Mouse (Mus musculus): ENCODE data around the gene Zfp639.

The Zfp639 gene

DNA sequence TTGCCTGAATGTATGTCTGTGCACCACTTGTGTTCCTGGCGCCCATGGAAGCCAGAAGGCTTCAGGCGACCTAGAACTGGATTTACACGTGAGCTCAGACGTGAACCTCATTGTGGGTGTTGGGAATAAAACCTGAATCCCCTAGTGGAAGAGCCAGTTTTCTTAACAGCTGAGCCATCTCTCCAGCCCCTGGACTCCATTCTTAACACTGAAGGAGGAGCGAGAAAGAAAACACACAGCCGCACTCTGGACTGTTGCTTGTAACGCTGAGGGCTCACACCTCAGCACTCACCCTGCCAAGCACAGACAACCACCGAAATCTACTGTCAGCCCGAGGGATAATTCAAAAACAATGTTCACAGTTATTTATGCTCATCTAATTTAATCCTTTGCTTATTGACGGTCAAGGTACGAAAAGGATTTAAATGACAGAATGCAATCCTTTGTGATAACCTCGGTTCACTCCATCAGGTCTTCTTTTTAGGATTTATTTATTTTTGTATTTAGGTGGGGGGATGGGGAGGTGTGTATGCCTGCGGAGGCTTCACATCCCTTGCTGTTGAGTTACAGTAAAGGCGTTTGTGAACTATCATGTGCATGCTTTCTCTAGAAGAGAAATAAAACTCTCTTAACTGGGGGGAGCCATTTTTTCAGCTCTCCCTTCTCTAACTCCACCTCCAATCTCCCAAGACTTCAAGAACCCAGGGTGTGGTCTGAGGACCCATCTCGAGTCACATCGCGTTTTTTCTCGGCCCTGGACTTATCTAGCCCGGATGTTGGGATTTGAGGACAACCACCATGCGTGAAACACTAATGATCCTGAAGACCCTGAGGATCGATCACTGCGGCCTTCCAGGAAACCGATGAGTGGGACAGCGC lies at the start of gene Zfp639:
Gene Zfp639, plus strand, starts transcription at position 764 of the 879 bp plus-strand sequence.
- peak; percentile 36 for DNase-seq

DNA sequence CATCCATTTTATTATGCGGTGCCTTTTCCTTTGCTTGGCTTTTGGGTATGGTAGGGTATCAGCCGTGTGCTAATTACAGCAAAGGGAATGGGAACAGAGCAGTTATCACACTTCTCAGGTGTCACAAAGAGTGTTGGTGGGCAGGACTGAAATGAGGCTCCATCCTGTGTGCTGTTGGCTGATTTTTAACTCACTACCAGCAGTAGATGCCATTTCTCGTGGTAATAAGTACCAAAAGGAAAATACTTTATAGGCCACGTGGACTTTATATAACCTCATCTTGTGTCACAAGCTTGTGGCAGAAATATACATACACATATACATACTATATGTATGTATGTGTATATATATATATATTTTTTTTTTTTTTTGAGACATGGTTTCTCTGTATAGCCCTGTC lies 42.7 kb upstream of the Zfp639 start:
- no peak for DNase-seq

DNA sequence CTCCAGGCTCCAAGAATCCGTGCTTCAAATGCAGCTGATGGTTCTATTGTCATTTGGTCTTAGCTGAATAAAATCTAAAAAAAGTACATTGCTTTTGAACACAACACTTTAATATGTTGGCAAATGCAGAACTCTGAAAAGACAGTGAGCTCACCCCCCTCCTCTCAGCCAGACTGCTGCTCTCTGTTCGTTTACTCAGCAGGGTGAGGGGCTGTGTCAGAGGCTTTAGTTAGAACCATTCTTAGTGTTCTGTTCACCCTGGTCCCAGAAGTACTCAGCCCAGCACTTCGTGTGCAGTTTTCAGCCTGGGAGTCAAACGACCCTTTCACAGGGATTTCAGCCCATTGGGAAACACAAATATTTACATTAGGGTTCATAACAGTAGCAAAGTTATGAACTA lies 41.6 kb upstream of the Zfp639 start:
- DNase-seq = no peak

DNA sequence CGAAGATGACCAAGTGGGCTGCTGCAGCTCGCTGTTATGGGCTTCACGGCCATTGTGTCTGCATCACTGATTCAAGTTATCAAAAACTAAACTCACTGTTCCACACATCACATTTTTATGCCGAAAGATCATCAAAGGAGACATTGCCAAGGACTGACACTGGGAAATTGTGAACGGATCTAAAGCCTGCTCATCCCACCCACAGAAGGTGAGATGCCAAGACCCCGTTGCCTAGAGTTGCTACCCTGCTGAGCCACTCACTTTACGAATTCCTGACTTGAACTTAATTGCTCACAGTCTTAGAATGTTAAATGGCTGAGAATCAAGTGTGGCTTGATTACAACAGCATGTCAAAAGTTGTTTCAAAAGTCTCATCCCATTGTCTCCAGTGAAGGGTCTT lies 39.6 kb upstream of the Zfp639 start:
- DNase-seq = no peak

DNA sequence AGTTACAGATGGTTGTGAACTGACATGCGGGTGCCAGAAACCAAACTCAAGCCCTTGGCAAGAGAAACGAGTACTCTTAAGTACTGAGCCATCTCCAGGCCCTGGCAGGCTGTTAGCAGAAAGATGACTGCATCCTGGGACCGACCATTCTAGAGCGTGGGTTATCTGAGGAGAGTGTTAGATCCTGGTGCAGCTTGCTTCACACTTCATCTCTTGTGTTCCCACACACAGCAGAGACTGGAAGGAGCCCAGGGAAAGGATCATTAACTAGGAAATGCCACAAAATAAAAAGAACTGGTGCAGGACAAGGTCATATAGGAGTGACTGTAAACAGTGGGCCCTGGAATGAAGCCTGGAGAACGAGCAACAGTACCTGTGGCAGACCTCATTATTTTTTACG lies 39.0 kb upstream of the Zfp639 start:
- no peak for DNase-seq

DNA sequence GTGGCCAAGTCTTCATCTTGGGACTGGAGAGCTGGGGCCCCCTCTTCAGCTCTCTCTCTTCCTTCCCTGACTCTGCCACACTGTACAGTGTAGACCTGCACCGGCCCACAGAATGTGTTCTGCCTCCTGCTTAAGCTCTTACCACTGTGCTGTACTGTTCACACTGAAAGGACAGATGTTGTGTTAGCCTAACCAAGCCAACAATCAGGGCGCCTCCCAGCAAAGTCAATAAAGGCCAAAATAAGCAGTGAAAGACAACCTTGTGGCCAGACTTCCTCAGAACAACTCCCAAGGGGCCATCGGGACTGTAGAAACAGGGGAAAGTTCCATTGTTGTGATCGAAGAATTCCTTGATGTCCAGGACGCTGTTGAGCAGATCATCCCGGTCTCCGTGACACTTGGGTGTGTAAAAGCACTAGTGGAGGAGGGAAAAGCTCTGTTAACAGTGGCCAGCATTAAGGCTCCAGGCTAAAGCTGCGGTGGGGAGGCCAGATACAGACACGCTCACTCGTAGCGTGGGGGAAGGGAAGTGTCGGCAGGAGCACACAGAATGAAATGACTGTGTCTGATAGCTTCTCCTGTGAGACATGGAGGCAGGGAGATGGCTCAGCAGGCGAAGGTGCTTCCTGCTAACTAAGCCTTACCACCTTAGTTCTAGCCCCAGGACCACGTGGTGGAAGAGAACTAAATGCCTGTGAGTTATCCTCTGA lies 37.7 kb upstream of the Zfp639 start:
- no peak for DNase-seq

DNA sequence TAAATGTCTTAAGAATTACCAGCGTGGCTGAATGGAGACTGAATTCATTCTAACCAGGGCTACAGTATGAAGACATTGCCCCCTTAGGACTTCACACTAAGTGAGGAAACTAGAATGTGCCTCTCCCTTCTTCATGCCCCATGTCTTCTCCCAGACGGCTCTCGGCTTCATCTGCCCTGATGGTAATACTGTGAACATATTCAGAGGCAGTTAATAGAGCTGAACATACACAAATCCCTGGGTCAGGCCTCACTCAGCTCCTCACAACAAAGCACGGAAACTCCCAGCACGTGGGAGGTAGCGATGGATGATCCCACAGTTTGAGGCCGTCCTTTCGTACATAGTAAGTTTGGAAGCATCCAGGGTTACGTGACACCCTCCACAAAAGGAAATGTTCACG lies 36.9 kb upstream of the Zfp639 start:
- DNase-seq = no peak

DNA sequence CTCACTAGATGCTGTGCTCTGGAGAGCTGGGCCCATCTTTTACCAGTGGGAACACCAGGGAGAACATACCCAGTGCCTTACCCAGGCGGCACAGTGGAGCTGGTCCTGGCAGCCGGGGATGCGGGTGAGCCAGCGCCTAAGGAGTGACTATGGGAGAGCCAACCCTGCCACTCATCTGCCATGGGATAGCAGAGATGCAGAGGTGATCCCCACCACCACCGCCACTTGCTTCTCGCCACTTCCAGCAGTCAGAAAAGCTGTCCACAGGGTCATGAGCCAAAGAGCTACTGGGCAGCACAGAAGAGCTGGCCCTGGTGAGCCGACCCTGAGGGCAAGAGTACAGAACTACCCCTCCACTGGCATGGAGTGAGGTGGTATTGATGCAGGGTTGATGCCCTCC lies 30.1 kb upstream of the Zfp639 start:
- DNase-seq = no peak

DNA sequence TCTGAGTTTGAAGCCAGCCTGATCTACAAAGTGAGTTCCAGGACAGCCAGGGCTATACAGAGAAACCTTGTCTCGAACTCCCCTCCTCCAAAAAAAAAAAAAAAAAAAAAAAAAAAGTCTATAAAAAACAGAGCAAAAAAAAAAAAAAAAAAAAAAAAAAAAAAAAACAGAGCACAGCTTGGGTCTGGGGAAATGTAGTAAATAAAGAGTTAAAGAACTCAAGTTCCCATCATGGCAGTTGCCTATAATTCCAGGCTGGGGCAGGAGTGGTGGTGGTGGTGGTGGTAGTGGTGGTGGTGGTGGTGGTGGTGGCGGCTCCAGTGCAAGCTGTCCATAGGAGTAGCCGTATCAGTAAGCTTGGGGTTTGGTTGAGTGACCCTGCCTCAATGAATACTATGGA lies 27.0 kb upstream of the Zfp639 start:
- no peak for DNase-seq

DNA sequence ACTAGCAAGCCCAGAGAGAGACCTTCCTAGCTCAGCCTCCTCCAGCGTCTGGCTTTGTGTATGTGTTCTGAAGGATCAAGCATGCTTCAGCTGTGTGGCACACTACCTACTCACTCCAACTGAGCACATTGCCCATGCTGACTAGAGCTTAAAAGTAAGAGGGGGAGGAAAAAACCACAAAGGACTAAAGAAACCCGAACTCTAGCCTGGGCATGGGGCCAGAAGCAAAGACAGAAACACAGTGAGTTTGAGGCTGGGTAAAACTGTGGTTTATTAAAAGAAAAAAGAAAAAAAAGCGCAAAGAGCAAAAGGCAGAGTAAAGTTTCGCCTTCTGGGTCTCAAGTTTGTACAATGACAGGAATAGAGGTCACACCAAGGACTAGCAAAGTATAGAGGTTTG lies 23.5 kb upstream of the Zfp639 start:
- DNase-seq = no peak

DNA sequence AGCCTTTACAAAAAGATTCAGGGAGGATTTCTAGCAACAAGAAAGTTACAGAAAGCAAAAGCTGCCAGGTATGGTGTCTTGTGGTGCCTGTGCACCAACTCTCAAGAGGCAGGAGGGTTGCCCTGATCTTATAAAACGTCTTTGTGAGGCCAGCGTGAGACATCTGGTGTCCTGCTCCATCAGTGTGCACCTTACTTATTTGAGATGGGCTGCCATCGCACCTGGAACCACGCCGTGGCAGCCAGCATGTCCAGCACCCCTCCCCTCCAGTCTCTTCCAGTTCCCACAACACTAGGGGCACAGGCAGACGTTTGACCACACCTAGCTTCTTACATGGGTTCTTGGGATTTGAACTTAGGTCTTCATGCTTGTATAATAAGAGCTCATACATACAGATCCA lies 21.9 kb upstream of the Zfp639 start:
- DNase-seq = no peak

DNA sequence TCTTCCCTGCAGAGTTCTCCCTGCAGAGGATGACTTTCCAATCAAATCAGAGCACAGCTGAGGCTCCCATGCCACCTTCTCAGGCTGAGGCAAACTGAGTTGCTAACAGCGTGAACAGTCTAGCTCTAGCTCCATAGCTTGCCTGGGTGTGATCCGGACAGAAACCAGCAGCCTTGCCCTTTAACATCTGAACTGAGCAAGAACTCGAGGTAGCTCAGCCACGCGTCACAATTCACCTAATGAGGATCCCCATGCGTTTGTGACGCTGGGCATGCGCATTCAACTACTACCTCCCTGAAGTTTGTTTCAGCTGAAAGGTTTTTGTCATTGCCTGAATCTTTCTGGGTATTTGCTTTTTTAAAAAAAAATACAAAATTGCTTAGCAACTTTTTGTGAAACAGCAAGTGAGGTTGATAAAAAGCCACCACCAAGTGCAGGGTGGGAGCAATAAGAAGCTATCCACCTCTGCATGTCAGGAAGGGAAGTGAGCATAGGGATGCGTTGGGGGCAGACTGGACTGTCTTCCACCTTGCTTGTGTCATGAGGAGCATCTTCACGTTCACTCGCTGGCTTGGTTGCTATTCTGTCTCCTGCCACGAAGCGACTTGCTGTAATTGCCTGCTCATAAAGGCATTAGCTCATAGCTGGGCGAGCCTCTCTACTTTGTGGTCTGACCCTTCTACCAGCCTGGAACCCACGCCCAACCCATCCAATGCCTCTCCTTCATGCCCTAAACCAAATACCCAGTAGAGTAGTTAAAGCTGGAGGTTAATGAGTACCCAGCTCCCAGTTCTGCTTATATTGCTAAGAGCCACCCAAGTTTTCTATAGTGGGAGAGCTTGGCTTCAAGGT lies 19.8 kb upstream of the Zfp639 start:
- DNase-seq = no peak

DNA sequence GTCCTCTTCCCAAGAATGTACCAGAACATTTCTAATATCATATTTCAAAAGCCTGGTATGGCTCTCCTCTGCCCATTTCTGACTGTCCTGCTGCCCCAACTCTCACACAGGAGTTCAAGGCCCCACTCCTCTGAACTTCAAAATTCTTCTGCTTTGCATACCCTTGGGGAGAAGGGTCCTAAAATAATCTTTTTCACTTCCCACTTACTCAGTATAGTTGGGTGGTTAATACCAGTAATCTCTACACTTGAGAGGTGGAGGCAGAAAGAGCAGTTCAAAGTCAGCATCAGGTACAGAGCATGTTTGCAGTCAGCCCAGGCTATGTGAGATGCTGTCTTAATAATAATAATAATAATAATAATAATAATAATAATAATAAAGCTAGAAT lies 19.1 kb upstream of the Zfp639 start:
- no peak for DNase-seq

DNA sequence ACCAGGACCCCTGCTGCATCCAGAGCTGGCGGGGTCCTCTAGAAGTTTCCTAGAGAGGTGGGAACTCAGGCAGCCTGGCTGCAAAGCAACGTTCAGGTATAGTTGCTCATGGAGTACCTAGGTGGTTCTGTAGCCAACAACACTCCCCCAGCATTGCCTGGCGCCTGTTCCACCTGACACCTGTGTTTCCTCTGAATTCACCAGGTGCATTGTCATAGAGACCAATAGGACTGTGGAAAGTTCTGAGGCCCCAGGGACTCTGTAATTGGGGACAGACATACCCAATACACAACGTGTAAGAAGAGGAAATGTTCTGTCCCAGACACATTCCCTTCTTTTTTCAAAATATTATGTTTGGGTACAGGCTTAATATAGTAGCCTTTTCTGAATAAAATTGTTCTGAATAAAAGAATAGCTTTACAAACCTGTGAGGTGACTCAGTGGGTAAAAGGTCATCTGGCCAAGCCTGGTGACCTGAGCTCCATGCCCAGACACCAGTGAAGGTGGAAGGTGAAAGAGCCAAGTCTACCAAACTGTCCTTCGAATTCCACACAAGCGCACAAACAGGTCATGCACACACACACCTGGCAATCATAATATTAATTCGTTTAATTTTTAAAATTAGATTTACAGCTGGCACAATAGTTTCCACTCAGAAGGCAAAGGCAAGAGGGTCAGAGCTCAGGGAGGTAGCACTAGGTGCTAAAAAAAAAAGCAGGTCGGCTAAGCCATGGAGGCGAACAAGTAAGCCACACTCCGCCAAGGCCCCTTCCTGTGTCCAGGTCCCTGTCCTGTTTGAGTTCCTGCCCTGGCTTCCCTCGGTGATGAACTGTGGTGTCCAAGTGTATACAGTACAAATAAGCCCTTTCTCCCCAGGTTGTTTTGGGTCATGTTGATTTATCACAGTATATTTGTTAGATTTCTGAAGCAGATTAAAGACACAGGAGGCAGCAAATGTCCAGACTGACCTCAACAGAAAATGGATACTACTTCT lies 17.7 kb upstream of the Zfp639 start, which contains the start of gene Kcnmb3:
Gene Kcnmb3, minus strand, starts transcription at position 135 of the 994 bp plus-strand sequence.
- no peak for DNase-seq

DNA sequence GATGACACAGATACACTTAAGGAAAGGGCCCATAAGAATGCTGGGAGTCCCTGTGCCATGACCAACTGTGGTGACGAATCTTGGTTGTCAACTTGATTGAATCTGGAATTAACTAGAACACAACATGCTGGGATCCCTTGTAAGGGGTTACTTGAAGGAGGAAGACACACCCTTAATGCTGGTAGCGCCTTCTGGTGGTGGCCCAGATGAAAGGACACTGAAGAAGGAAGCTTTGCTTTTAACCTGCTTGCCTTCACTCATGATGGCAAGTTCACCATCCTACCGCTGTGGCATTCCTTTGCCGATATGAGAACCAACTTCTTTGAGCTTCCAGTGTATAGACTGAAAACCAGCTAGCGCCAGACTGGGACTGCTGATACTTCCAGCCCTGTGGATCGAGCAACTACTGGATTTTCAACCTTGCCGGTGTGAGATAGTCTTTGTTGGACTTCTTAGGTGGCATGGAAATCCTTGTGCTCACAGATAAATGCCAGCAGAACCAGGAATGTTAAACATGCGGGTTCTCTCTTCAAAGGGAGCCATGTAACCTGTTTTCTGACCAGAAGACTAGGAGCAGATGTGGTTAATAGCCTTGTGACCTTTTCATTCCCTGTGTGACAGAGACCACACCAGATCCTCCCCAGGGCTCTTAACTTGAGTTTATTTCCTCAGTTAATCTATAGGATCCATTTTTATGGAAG lies 15.5 kb upstream of the Zfp639 start:
- DNase-seq = no peak

DNA sequence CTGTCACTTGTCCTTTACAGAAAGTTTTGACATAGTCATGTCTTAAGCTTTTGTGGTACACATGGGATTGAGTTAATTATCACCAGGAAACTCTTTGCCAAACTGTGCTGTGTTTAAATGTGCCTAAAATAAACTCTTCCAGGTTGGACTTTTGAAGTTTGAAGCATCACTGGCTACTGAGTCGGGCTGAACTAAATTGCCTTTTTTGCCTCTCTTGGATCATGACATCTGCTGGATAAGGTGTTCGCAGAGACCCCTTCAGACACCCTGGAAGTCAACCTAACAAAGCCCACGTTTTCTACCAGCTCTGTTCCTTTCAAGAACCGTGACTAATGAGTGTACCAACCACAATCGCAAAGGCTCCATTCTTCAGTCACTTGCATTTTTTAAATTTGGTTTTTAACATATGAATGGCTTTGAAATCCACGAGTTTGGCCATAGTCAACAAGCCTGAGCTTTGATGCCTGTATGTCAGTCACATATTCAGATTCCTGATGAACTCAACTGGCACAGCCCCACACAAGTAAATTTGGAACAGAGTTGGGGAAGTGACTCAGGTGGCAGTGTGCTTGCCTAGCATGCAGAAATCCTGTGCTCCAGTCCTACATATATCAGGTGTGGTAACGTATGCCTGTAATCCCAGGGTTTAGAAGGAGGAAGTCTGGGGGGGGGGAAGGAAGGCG lies 14.8 kb upstream of the Zfp639 start:
- DNase-seq = no peak

DNA sequence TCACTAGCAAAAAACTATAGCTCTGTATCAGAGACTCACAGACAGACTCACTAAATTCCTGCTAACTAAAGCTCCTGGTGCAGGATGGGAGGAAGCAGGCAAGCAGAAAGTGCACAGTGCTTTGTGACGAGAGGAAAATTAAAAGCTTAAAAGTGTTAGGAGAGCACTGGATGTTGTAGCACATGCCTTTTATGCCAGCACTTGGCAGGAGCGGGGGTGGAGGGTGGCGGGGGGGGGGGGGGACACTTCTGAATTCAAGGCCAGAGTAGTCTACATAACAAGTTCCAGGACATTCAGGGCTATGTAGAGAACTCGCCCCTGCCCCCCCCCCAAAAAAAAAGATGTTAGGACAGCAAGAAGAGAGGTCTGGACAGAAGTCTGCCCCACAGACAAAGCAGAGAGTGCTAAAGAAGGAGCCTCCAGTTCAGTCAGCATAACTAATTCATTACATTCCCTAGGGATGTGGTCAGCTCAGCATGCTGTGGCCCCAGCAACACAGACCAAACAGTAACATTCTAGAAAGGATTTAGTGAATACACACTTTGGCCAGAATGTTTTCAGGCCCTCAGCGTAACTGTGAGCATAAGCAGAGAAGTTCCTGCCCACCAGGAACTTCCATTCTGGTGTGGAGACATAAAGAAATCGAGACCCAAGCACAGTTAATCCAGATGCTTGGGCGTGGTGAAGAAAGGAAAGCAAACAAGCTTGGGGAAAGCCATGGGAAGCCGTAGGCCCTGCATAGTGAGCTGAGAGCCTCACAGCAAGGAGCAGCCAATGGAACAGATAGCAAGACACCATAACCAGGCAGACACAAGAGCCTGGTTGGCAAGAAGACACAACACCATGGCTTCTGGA lies 14.0 kb upstream of the Zfp639 start:
- DNase-seq = peak; percentile 36

DNA sequence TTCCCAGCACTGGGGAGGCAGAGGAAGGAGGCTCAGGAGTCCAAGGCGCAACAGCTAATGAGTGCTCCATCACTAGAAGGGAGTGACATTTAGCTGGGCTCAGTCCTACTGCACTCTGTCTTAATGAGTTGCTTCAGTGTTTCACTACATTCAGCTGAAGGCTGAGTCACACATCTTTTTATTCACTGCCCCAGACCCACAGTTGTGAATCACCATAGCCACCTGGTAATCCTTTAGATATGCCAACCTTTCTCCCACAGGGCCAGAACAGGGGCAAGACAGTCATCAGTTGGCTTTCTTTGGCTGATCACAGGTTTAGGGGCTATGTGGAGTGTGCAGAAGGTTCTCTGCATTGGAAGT lies 13.4 kb upstream of the Zfp639 start:
- no peak for DNase-seq

DNA sequence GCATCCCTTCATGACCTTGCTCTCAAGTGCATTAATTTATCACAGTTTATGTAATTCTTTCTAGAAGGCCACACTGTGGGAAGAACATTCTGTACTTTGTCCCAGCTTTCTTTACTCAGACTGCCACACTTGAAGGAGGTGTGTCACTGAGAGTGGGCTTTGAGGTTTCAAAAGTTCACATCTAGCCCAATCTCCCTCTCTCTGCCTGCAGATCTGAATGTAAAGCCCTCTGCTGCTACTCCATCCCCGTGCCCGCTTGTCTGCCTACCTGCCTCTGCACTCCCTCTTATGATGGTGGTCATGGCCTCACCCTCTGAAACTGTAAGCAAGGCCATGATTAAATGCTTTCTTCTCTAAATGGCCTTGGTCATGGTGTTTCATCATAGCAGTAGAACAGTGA lies 9.7 kb upstream of the Zfp639 start:
- DNase-seq = no peak

DNA sequence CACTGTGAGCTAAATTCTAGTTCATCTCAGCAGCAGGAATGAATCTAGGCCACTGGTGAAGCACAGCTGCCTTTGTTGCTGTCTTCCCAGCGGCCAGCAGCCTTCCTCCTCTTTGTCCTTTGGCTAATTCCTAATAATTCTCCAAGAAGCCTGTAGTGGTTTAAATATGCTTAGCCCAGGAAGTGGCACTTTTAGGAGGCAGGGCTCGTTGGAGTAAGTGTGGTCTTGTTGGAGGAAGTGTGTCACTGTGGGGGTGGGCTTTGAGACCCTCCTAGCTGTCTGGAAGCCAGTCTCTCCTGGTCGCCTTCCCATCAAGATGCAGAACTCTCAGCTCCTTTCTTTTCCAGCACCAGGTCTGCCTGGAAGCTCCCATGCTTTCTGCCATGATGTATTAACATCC lies 4.2 kb upstream of the Zfp639 start:
- DNase-seq = no peak

Data from embryo, embryonic 11 days (tissue).